Mouse (Mus musculus) bone marrow, adult 2 months (tissue): ENCODE results near the gene Syt1. TPM values are rescaled to one million over a fixed set of nuclear protein-coding genes. Genes with fewer than 3 reads are reported as not detected.

Experiments used
- H3K27ac ChIP-seq: fragments of 200-500 bp; 2 replicates; pipeline ENCODE4 v1.5.1; 2012; ENCODE audit warnings: low read depth, mild to moderate bottlenecking, control low read depth, inconsistent platforms, low read length; ENCODE audit not compliant: control insufficient read depth, poor library complexity, insufficient read depth
- H3K4me1 ChIP-seq: fragments of 200-500 bp; 2 replicates; pipeline ENCODE4 v1.6.1; 2011; ENCODE audit warnings: low read length; ENCODE audit not compliant: control insufficient read depth, insufficient read depth
- H3K4me3 ChIP-seq: fragments of 200-500 bp; replicated peaks from 2 replicates; pipeline ENCODE3; 2011; ENCODE audit warnings: mild to moderate bottlenecking, low read depth, low read length, control low read depth; ENCODE audit not compliant: control insufficient read depth
- CTCF ChIP-seq: fragments of 200-500 bp; IDR thresholded peaks from 2 replicates; pipeline ENCODE4 v1.5.1; 2011; ENCODE audit warnings: low read length, control low read depth; ENCODE audit not compliant: control insufficient read depth, insufficient read depth
- POLR2A ChIP-seq: fragments of 200-500 bp; IDR thresholded peaks from 2 replicates; pipeline ENCODE4 v1.6.1; 2011; ENCODE audit warnings: low read depth, mild to moderate bottlenecking, control low read depth, low read length, borderline replicate concordance; ENCODE audit not compliant: control insufficient read depth
- WGBS: fragments of 180-500 bp; shearing (Covaris S2); methylation state at CpG from one replicate; pipeline ENCODE4 v1.1.7; 2018; 5-methylcytosine and 5-hydroxymethylcytosine counted together
- polyA plus RNA-seq: library from polyadenylated mRNA; stranded (reverse); fragments of >200 nt; gene quantifications from 2 replicates; pipeline ENCODE4 v1.2.4, GENCODE M21; 2011; ENCODE audit warnings: low replicate concordance; ENCODE audit not compliant: missing spikeins, insufficient read depth, insufficient read length

Gene Syt1
- polyA plus RNA-seq, 1 experiment: 0.42 TPM

- H3K27ac ChIP-seq: no peak overlapping the region
- 87% methylated on average over 6 of the region's 6 CpGs for WGBS
- TF ChIP-seq CTCF (no peak), POLR2A (no peak)
- no peaks in the 10 kb centered on the region for H3K4me1 ChIP-seq
- no peak overlapping the region for H3K4me3 ChIP-seq
Observed at GRCm38 (mm10) chr10:108567456-108567855, 443.3 kb downstream of the Syt1 start.

- no peak overlapping the region for H3K27ac ChIP-seq
- no peak overlapping the region for H3K4me3 ChIP-seq
- WGBS: 74% methylated on average over 2 of the region's 2 CpGs
- TF ChIP-seq CTCF: no peak
- H3K4me1 ChIP-seq: no peaks in the 10 kb centered on the region
Observed at GRCm38 (mm10) chr10:108559607-108559908, 451.2 kb downstream of the Syt1 start.

GRCm38 (mm10) chr10:108558812-108559606 is 451.8 kb downstream of the Syt1 start:
- H3K4me3 ChIP-seq: no peak overlapping the region
- TF ChIP-seq POLR2A: no peak
- TF ChIP-seq CTCF: no peak
- H3K4me1 ChIP-seq: no peaks in the 10 kb centered on the region
- no peak overlapping the region for H3K27ac ChIP-seq
- WGBS: 82% methylated on average over 19 of the region's 19 CpGs

GRCm38 (mm10) chr10:108552544-108552943 is 458.2 kb downstream of the Syt1 start:
- 83% methylated on average over 6 of the region's 6 CpGs for WGBS

GRCm38 (mm10) chr10:108545715-108546114 is 465.1 kb downstream of the Syt1 start:
- no peak overlapping the region for H3K27ac ChIP-seq
- no peaks in the 10 kb centered on the region for H3K4me1 ChIP-seq
- no peak overlapping the region for H3K4me3 ChIP-seq
- TF ChIP-seq POLR2A (no peak), CTCF (no peak)
- 79% methylated on average over 3 of the region's 3 CpGs for WGBS

More at GRCm38 (mm10) chr10:108552544-108552943, 458.2 kb downstream of the Syt1 start:
- Histone ChIP-seq H3K27ac (no peak overlapping the region), H3K4me3 (no peak overlapping the region), H3K4me1 (no peaks in the 10 kb centered on the region)
- TF ChIP-seq POLR2A (no peak), CTCF (no peak)

GRCm38 (mm10) chr10:108541555-108541954 is 469.2 kb downstream of the Syt1 start:
- TF ChIP-seq POLR2A: no peak
- TF ChIP-seq CTCF: no peak
- 78% methylated on average over 9 of the region's 9 CpGs for WGBS
- Histone ChIP-seq H3K27ac (no peak overlapping the region), H3K4me3 (no peak overlapping the region), H3K4me1 (no peaks in the 10 kb centered on the region)

GRCm38 (mm10) chr10:108538546-108538945 is 472.2 kb downstream of the Syt1 start:
- Histone ChIP-seq H3K4me3 (no peak overlapping the region), H3K4me1 (no peaks in the 10 kb centered on the region), H3K27ac (no peak overlapping the region)
- no peak for TF ChIP-seq POLR2A
- TF ChIP-seq CTCF: no peak
- WGBS: 50% methylated on average over 3 of the region's 3 CpGs

GRCm38 (mm10) chr10:108537641-108538040 is 473.1 kb downstream of the Syt1 start:
- WGBS: 63% methylated on average over 9 of the region's 9 CpGs
- no peak for TF ChIP-seq CTCF
- no peak for TF ChIP-seq POLR2A
- Histone ChIP-seq H3K4me1 (no peaks in the 10 kb centered on the region), H3K4me3 (no peak overlapping the region), H3K27ac (no peak overlapping the region)

GRCm38 (mm10) chr10:108535922-108536321 is 474.9 kb downstream of the Syt1 start:
- WGBS: 54% methylated on average over 5 of the region's 5 CpGs
- TF ChIP-seq POLR2A: no peak
- no peak for TF ChIP-seq CTCF
- Histone ChIP-seq H3K4me3 (no peak overlapping the region), H3K27ac (no peak overlapping the region), H3K4me1 (no peaks in the 10 kb centered on the region)
